Mouse (Mus musculus): ENCODE measurements around the gene Elovl3. TPM values are rescaled to one million over a fixed set of nuclear protein-coding genes. Genes with fewer than 3 reads are reported as not detected.

Gene Elovl3
- total RNA-seq, 2 experiments from 2014 or later = not detected

Other genes with a start within 250 kb of the Elovl3 start
- gene Armh3, start 133.4 kb upstream of the Elovl3 start, total RNA-seq (2021) = 10 to 100 TPM; 20.1 to 20.2 TPM
- 1 to 10 TPM; 5.9 to 7.1 TPM for gene Hps6, start 128.4 kb upstream of the Elovl3 start, total RNA-seq (2021)
- 10 to 100 TPM; 20.5 to 25.5 TPM for gene Pprc1, start 87.0 kb upstream of the Elovl3 start, total RNA-seq (2021)
- 100 to 1,000 TPM; 108 to 118 TPM for gene Ldb1, start 86.7 kb upstream of the Elovl3 start, total RNA-seq (2021)
- gene Nolc1, start 56.0 kb upstream of the Elovl3 start, total RNA-seq (2021) = 10 to 100 TPM; 42.5 to 44.1 TPM
- not detected for gene Pitx3, start 16.4 kb downstream of the Elovl3 start, total RNA-seq (2021)
- 10 to 100 TPM; 91.1 to 99.0 TPM for gene Gbf1, start 20.6 kb downstream of the Elovl3 start, total RNA-seq (2021)
- gene Nfkb2, start 172.4 kb downstream of the Elovl3 start, total RNA-seq (2021) = 1 to 10 TPM; 2.1 to 2.9 TPM
- gene Psd, start 195.3 kb downstream of the Elovl3 start, total RNA-seq (2021) = 100 to 1,000 TPM; 614 to 671 TPM
- 10 to 100 TPM; 26.7 to 28.7 TPM for gene Fbxl15, start 196.3 kb downstream of the Elovl3 start, total RNA-seq (2021)
- gene Cuedc2, start 206.8 kb downstream of the Elovl3 start, total RNA-seq (2021) = 100 to 1,000 TPM; 166 to 216 TPM
- gene Mfsd13a, start 209.2 kb downstream of the Elovl3 start, total RNA-seq (2021) = 10 to 100 TPM; 25.6 to 27.8 TPM
- gene 2310034G01Rik, start 218.4 kb downstream of the Elovl3 start, total RNA-seq (2021) = under 1 TPM; 0.62 to 0.68 TPM

All from left cerebral cortex, postnatal 36 days (tissue).